Mouse (Mus musculus): Measurements from ENCODE around the gene 2310022B05Rik. TPM values are rescaled to one million over a fixed set of nuclear protein-coding genes. Genes with fewer than 3 reads are reported as not detected.

Gene 2310022B05Rik
- polyA plus RNA-seq, 1 experiment: 85.4 TPM

DNA sequence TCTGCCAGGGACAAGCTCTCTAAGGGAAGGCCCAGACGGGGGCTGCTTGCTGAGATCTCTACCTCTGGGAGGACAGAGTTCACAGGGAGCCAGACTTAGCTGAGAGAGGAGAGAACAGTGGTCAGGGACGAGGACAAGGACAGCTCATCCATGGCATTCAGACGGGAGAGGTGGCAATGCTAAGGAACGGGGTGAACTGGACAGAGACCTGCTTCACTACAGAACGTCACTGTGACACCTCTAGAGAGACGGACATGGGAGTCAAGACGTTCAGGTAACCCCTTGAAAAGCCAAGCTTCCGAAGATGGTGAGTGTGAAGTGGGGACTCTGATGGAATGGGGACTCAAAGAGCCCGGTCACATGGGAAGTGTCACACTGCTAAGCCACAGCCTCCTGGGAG lies 36.9 kb downstream of the 2310022B05Rik start:
- WGBS: 88% methylated on average over 9 of the region's 9 CpGs
- no peak overlapping the region for H3K4me3 ChIP-seq (replicated peaks; ENCODE audit: extremely low read depth, low read depth, low read length)
- no peak for DNase-seq

DNA sequence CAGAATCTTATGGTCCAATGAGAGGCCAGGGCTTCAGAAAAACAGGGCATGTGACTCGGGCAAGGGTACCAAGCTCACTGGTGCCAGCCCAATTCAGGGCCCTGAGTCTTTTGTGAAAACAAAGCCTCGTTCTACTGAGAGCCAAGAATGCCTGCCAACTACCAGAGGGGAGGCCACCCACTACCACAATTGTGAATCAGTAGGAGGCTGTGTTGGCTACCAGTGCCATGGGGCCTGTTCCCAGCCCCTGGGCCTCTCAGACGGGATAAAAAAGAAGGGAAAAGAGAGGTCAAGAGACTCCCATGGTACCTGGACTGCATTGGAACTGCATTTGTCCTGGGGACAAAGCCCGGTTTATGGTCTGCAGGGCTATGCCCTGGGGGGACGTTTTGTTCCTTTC lies 41.9 kb downstream of the 2310022B05Rik start:
- no peak for DNase-seq
- 76% methylated on average over 5 of the region's 5 CpGs for whole genome bisulfite sequencing
- no peak for TF ChIP-seq CTCF (IDR thresholded peaks at IDR 0.05; ENCODE audit: insufficient read depth, low read length)
- TF ChIP-seq POLR2A (IDR thresholded peaks at IDR 0.05; ENCODE audit: borderline replicate concordance, extremely low read depth, low read depth, low read length): no peak
- Histone ChIP-seq H3K4me1 (ENCODE audit: control insufficient read depth, insufficient read depth, low read length) (peaks cover 4% of the 10 kb centered on the region), H3K4me3 (replicated peaks; ENCODE audit: extremely low read depth, low read depth, low read length) (no peak overlapping the region)

More for the DNA sequence above, 36.9 kb downstream of the 2310022B05Rik start:
- no peaks in the 10 kb centered on the region for H3K4me1 ChIP-seq (ENCODE audit: control insufficient read depth, insufficient read depth, low read length)
- TF ChIP-seq POLR2A (IDR thresholded peaks at IDR 0.05; ENCODE audit: borderline replicate concordance, extremely low read depth, low read depth, low read length): no peak
- TF ChIP-seq CTCF (IDR thresholded peaks at IDR 0.05; ENCODE audit: insufficient read depth, low read length): no peak

GRCm38 (mm10) chr8:124618252-124618651 lies 44.9 kb downstream of the 2310022B05Rik start:
- WGBS: 39% methylated on average over 9 of the region's 9 CpGs
- TF ChIP-seq POLR2A (IDR thresholded peaks at IDR 0.05; ENCODE audit: borderline replicate concordance, extremely low read depth, low read depth, low read length) (no peak), CTCF (IDR thresholded peaks at IDR 0.05; ENCODE audit: insufficient read depth, low read length) (no peak)
- H3K4me3 ChIP-seq (replicated peaks; ENCODE audit: extremely low read depth, low read depth, low read length): no peak overlapping the region
- no peak for DNase-seq
- H3K4me1 ChIP-seq (ENCODE audit: control insufficient read depth, insufficient read depth, low read length): peaks cover 4% of the 10 kb centered on the region

DNA sequence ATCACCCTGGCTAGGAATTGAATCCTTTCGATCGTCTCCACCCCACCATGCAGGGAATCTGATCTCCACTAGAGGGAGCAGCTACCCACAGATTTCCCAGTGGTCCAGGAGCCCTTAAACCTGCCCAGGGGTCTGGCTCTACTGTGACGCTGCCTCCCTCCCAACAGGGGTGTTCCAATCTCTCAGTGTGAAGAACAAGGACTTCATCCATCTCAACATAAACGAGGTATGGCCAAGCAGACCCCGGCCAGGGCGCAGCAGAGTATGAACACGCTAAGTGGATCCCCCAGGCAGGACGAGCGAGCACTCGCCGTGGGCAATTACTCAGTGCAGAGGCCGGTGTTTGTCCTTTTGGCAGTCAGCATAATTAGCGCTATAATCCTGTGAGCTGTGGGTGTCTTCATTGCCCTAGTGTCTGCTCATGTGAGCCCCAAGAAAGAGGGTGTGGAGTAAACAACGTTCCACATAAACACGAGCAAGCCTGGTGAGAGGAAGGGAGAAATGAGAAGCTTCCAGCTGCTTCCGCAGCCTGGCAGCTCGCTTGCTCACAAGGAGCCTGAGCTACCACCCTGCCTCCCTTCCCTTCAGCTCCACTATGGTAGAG lies 45.8 kb downstream of the 2310022B05Rik start:
- H3K4me3 ChIP-seq (replicated peaks; ENCODE audit: extremely low read depth, low read depth, low read length): peak overlapping the region; percentile 51
- H3K4me1 ChIP-seq (ENCODE audit: control insufficient read depth, insufficient read depth, low read length): peaks cover 4% of the 10 kb centered on the region
- peak; percentile 78 for DNase-seq
- TF ChIP-seq CTCF (IDR thresholded peaks at IDR 0.05; ENCODE audit: insufficient read depth, low read length) (peak; percentile 85), POLR2A (IDR thresholded peaks at IDR 0.05; ENCODE audit: borderline replicate concordance, extremely low read depth, low read depth, low read length) (no peak)
- WGBS: 6% methylated on average over 17 of the region's 17 CpGs

GRCm38 (mm10) chr8:124614325-124614724 lies 48.8 kb downstream of the 2310022B05Rik start:
- WGBS: 71% methylated on average over 5 of the region's 6 CpGs
- no peak for TF ChIP-seq POLR2A (IDR thresholded peaks at IDR 0.05; ENCODE audit: borderline replicate concordance, extremely low read depth, low read depth, low read length)
- no peak for TF ChIP-seq CTCF (IDR thresholded peaks at IDR 0.05; ENCODE audit: insufficient read depth, low read length)
- H3K4me3 ChIP-seq (replicated peaks; ENCODE audit: extremely low read depth, low read depth, low read length): no peak overlapping the region
- peaks cover 4% of the 10 kb centered on the region for H3K4me1 ChIP-seq (ENCODE audit: control insufficient read depth, insufficient read depth, low read length)
- DNase-seq: no peak

DNA sequence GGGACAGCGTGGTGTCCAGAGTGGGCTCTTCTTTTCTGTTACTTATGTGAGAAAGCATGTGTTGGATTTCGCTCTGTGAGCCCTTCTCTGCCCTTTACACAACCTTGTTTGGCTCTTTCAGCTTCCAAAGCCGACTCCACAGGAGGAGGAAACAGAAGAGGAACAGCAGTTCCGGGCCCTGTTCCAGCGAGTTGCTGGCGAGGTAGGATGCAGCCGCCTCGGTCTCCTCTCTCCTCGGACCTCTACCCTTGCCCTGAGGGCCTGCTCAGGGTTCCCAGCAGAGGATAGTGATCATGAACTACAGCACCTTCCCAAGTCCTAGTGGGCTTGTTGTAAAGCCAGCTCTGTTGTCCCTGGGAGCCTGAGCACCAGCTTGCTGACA lies 54.2 kb downstream of the 2310022B05Rik start:
- TF ChIP-seq CTCF (IDR thresholded peaks at IDR 0.05; ENCODE audit: insufficient read depth, low read length) (no peak), POLR2A (IDR thresholded peaks at IDR 0.05; ENCODE audit: borderline replicate concordance, extremely low read depth, low read depth, low read length) (no peak)
- no peak for DNase-seq
- H3K4me3 ChIP-seq (replicated peaks; ENCODE audit: extremely low read depth, low read depth, low read length): no peak overlapping the region
- WGBS: 50% methylated on average over 9 of the region's 9 CpGs
- H3K4me1 ChIP-seq (ENCODE audit: control insufficient read depth, insufficient read depth, low read length): no peaks in the 10 kb centered on the region

DNA sequence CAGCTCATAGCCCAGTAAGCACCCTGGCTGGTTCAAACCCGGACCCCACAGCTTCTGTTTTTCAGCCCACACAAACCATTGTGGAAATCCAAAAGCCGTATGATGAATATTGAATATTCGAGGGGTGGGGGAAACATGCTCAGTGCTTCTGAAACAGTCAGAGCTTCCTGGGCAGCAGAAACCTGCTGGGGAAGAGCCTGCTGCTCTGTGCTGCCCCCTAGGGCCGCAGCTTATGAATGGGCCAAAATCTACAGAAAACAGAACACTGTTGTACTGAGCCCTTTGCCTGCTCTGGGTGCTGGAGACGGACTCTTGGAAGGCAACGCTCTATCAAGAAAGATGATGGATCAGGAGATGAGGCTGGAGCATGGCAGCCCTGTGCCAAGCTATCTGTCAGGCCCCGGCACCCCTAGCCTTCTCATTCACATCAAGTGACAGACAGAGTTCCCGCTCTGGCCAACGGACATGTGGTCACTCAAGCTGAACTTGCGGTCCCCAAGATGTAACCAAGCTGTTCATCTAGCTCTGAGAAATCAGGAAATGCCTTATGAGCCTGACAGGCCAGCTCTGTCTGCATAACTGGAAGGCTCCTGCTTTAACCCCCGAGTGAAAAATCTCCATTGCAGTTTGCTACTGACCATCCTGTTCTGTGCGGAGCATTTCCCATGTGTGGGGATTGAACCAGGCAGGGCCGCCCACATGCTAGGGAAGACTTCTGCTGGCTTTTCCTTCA lies 54.8 kb downstream of the 2310022B05Rik start:
- no peaks in the 10 kb centered on the region for H3K4me1 ChIP-seq (ENCODE audit: control insufficient read depth, insufficient read depth, low read length)
- DNase-seq: no peak
- no peak overlapping the region for H3K4me3 ChIP-seq (replicated peaks; ENCODE audit: extremely low read depth, low read depth, low read length)
- WGBS: 58% methylated on average over 13 of the region's 13 CpGs
- no peak for TF ChIP-seq POLR2A (IDR thresholded peaks at IDR 0.05; ENCODE audit: borderline replicate concordance, extremely low read depth, low read depth, low read length)
- TF ChIP-seq CTCF (IDR thresholded peaks at IDR 0.05; ENCODE audit: insufficient read depth, low read length): peak; percentile 59

- H3K4me3 ChIP-seq (replicated peaks; ENCODE audit: extremely low read depth, low read depth, low read length): no peak overlapping the region
- WGBS: 67% methylated on average over 5 of the region's 5 CpGs
- DNase-seq: no peak
Observed at GRCm38 (mm10) chr8:124604066-124604465, 59.1 kb downstream of the 2310022B05Rik start.

GRCm38 (mm10) chr8:124589393-124589792 lies 73.8 kb downstream of the 2310022B05Rik start:
- WGBS: 56% methylated on average over 4 of the region's 4 CpGs
- H3K4me1 ChIP-seq (ENCODE audit: control insufficient read depth, insufficient read depth, low read length): no peaks in the 10 kb centered on the region
- H3K4me3 ChIP-seq (replicated peaks; ENCODE audit: extremely low read depth, low read depth, low read length): no peak overlapping the region
- TF ChIP-seq POLR2A (IDR thresholded peaks at IDR 0.05; ENCODE audit: borderline replicate concordance, extremely low read depth, low read depth, low read length) (no peak), CTCF (IDR thresholded peaks at IDR 0.05; ENCODE audit: insufficient read depth, low read length) (no peak)
- no peak for DNase-seq

More at GRCm38 (mm10) chr8:124604066-124604465, 59.1 kb downstream of the 2310022B05Rik start:
- TF ChIP-seq POLR2A (IDR thresholded peaks at IDR 0.05; ENCODE audit: borderline replicate concordance, extremely low read depth, low read depth, low read length) (no peak), CTCF (IDR thresholded peaks at IDR 0.05; ENCODE audit: insufficient read depth, low read length) (no peak)
- H3K4me1 ChIP-seq (ENCODE audit: control insufficient read depth, insufficient read depth, low read length): no peaks in the 10 kb centered on the region

DNA sequence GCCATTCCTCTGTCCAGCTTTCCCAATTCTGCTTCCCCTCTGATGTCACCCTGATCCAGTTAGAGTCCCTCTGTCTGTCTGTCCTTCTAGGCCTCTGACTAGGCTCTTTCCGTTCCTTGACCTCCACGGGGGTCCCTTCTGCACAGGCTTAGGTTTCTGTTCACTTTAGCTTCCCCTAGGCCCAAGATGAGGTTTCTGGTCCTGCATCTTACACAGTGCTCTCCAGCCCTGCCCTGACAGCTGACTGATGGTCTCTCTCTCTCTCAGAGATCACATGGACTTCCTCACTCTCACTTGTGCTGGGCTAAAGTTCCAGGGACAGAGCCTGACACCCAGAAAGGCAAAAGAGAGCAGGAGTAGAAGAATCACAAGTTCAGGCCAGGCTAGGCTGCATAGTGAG lies 76.6 kb downstream of the 2310022B05Rik start:
- WGBS: 73% methylated on average over 2 of the region's 2 CpGs
- Histone ChIP-seq H3K4me1 (ENCODE audit: control insufficient read depth, insufficient read depth, low read length) (no peaks in the 10 kb centered on the region), H3K4me3 (replicated peaks; ENCODE audit: extremely low read depth, low read depth, low read length) (no peak overlapping the region)
- DNase-seq: no peak
- no peak for TF ChIP-seq CTCF (IDR thresholded peaks at IDR 0.05; ENCODE audit: insufficient read depth, low read length)
- TF ChIP-seq POLR2A (IDR thresholded peaks at IDR 0.05; ENCODE audit: borderline replicate concordance, extremely low read depth, low read depth, low read length): no peak

Other genes with a start within 250 kb of the 2310022B05Rik start
- gene Pgbd5, start 223.7 kb downstream of the 2310022B05Rik start, polyA plus RNA-seq (2012; rRNA removed): 0.46 and 0.48 TPM in 2 replicates
- 14.5 and 17.9 TPM in 2 replicates for gene Cog2, start 142.6 kb downstream of the 2310022B05Rik start, polyA plus RNA-seq (2012; rRNA removed)
- gene Agt, start 93.7 kb downstream of the 2310022B05Rik start, polyA plus RNA-seq (2012; rRNA removed): 4.7 and 6.1 TPM in 2 replicates
- 0.12 and 0.20 TPM in 2 replicates for gene Capn9, start 87.3 kb downstream of the 2310022B05Rik start, polyA plus RNA-seq (2012; rRNA removed)
- gene Ttc13, start 58.6 kb upstream of the 2310022B05Rik start, polyA plus RNA-seq (2012; rRNA removed): 13.4 and 16.4 TPM in 2 replicates
- gene Arv1, start 58.8 kb upstream of the 2310022B05Rik start, polyA plus RNA-seq (2012; rRNA removed): 15.6 and 15.9 TPM in 2 replicates
- 4.0 and 4.9 TPM in 2 replicates for gene Fam89a, start 88.5 kb upstream of the 2310022B05Rik start, polyA plus RNA-seq (2012; rRNA removed)
- gene Trim67, start 129.7 kb upstream of the 2310022B05Rik start, polyA plus RNA-seq (2012; rRNA removed): 0.44 and 0.51 TPM in 2 replicates
- gene Gnpat, start 199.7 kb upstream of the 2310022B05Rik start, polyA plus RNA-seq (2012; rRNA removed): 50.8 and 63.2 TPM in 2 replicates
- 9.0 and 11.3 TPM in 2 replicates for gene 2810004N23Rik, start 199.8 kb upstream of the 2310022B05Rik start, polyA plus RNA-seq (2012; rRNA removed)
- 12.8 and 13.6 TPM in 2 replicates for gene Exoc8, start 234.3 kb upstream of the 2310022B05Rik start, polyA plus RNA-seq (2012; rRNA removed)
- gene Sprtn, start 234.5 kb upstream of the 2310022B05Rik start, polyA plus RNA-seq (2012; rRNA removed): 13.6 and 17.8 TPM in 2 replicates